Mouse (Mus musculus): ENCODE data around the gene 4921504E06Rik.

GRCm38 (mm10) chr2:19519768-19520167 is 33.9 kb downstream of the 4921504E06Rik start:
- no peak for TF ChIP-seq EP300 (IDR thresholded peaks at IDR 0.05; ENCODE audit: insufficient read depth, low read depth, low read length)
- TF ChIP-seq POLR2A (IDR thresholded peaks at IDR 0.05; ENCODE audit: insufficient read depth, low read length), result no peak
- TF ChIP-seq CTCF (IDR thresholded peaks at IDR 0.05; ENCODE audit: low read depth, low read length), result peak; percentile 56

Data from ES-Bruce4 (cell line).